Mouse (Mus musculus) testis, postnatal 14 days (tissue): ENCODE results near the gene Cdkl4.
A peak's percentile ranks its signal among the peaks of the same experiment; 100 is the strongest.
"Not testable (repeated sequence)": the region's sequence is repeated elsewhere in the genome, so short reads cannot be mapped to it uniquely, and the experiment has no call there.

Source experiments
- DNase-seq: peaks from one replicate; pipeline ENCODE4 v3.0.0; 2021; ENCODE audit warnings: low spot score

The Cdkl4 gene

GRCm38 (mm10) chr17:80577639-80578038, at the start of gene Cdkl4:
Gene Cdkl4 (minus strand): TSS chr17:80577813.
- no peak for DNase-seq

GRCm38 (mm10) chr17:80624979-80625378, 47.4 kb upstream of the Cdkl4 start:
- no peak for DNase-seq

DNA sequence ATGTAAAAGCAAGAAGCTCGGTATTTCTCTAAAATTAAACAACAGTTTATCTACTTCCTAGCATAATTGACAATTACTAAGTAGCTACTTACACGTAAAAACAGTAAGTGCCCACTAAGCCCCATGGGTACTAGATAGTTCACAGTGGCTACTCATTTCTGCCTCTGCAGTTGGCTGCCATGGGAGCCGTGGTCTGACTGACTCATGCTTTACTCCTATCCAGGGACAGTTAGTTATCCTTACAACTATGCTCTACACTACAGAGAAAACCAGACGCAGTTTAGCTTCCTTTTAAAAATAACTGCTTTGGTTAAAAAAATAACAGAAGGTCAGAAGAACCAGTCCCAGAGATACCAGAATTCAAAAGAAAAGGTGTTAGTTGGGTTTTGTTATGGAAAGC, 44.1 kb upstream of the Cdkl4 start:
- no peak for DNase-seq

DNA sequence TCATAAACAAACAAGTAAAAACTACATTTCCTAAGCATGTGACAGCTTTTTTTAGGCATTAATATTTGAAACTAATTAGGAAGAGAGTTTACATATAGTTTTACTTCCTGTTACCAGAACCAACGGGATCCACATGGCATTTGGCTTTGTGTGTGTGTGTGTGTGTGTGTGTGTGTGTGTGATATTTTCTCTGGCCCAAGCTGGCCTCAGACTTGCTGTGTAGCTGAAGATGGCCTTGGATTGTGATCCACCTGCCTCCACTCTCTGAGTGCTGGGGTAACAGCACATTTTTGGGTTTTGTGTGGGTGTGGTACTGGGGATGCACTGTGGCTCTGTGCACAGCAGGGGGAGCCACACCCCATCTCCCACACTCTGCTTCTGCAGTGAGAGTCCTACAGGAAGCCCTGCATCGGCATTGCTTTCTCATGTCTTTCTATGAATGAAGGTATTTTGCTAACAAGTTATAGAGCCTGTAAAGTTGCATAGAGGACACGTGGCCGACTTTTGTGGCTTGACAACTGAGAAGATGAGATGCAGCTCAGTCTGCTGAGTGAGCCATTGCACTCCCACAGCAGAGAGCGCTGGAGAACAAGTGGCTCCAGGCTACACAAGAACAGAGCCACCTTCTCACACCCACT, 43.3 kb upstream of the Cdkl4 start:
- no peak for DNase-seq

- no peak for DNase-seq
These were observed 41.9 kb upstream of the Cdkl4 start for GRCm38 (mm10) chr17:80619556-80619955.

GRCm38 (mm10) chr17:80618890-80619289, 41.3 kb upstream of the Cdkl4 start:
- no peak for DNase-seq

DNA sequence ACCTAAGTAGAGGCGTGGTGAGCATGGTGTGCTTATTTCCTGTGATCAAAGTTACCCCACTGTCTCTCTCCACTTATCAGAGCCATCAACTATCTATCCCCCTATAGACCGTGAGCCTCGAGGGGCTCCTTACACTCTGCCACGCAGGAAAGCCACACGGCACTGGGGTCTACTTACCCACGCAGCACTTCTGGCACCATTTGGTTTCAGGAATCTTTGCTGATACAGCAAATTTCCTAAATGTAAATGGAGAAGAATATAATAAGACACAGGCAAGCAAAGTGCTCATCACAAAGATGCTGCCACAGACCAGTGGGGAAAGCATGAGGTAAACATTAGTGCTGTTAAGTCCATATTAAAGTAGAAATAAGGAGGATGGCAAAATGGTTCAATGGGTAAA, 26.2 kb upstream of the Cdkl4 start:
- no peak for DNase-seq

GRCm38 (mm10) chr17:80603079-80603625, 25.5 kb upstream of the Cdkl4 start:
- DNase-seq = no peak

DNA sequence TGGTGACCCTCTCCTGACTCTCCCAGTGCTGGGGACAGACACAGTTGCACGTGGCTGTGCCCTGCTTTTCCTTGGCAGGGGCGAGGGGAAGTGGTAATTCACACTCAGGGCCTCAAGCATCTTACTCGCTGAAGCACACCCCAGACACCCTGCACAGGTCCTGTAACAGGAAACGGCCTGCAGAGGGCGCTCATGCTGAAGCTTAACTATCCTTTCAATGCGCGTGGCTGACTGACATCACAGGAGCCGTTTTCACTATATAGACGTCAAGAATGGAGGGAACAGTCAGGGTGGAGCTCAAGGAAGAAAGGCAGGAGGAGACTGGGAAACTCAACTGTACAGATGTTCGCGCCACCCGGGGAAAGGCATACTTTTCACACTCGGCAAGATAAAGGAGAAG, 23.8 kb upstream of the Cdkl4 start:
- DNase-seq = no peak

DNA sequence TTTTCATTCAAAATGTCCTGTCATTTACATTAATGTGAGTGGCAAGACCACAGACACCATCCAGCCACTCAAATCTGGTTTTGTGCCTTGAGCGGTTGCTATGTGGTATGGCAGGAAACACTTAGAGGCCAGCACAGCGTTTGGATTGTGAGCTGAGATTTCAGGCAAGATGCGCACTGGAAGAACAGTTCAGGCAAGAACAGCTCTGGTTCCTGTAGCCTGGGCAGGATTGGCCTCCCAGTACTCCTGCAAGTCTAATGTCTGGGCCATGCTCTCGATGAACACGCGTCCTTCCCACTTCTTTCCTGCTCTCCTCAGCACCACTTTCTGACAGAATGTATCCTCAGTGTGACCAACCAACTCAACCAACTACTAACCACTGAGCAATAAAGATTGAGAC, 5.4 kb upstream of the Cdkl4 start:
- no peak for DNase-seq

- no peak for DNase-seq
These were observed 2.3 kb upstream of the Cdkl4 start for GRCm38 (mm10) chr17:80579901-80580300.

DNA sequence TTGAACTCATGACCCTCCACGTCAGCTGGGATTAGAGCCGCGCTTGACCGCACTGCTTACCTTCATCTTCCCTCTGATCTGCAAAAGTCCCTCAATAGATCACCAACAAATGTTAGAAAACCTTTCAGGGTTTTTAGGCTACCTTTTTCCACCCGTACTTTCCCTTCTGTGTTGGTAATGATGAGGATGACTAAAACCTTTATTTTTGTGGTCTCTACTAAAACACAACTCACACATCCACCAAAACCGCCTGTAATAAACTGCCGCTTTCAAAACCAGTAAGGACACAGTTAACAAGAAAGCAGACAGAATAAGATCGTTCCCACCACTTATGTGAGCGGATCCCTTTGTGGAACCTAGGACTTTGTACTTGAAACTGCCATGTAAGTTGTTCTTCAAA, 1.5 kb upstream of the Cdkl4 start:
- no peak for DNase-seq

- DNase-seq = no peak
These were observed 428 bp upstream of the Cdkl4 start for GRCm38 (mm10) chr17:80578041-80578440.

- DNase-seq = peak; percentile 43
These were observed 399 bp downstream of the Cdkl4 start for GRCm38 (mm10) chr17:80577214-80577613.

- no peak for DNase-seq
These were observed 2.6 kb downstream of the Cdkl4 start for GRCm38 (mm10) chr17:80575008-80575407.

GRCm38 (mm10) chr17:80574471-80574965, 3.1 kb downstream of the Cdkl4 start:
- DNase-seq = no peak

DNA sequence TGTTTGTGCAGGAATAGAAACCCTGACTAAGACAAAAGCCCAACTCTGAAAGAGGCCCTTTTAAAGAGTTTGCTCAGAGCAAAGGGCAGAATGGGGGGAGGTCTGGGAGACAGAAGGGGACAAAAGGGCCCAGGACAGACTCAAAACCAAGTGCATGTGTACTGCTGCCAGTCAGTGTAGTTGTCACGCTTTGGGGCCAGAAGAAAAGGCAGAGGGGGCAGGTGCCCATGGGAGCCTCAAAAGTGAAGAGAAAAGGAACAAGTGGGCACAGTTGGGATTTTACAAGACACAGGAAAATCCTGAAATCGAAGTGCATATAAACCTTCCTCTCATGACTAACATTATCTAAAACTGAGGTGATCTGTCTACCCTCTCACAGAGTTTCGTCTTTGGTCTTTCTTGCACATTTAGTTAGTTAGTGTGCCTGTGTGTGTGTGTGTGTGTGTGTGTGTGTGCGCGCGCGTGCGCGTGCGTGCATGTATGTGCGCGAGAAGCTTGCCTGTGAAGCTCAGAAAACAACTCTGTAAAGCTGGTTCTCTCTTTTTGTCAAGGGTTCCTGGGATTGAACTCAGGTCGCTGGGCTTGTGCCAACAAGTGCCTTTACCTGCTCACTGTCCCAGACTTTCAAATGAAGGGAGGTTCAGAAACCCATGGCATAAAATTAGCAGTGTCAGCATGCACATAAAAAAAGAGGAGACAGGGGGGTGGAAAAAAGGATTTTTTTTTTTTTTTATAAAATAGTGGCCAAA, 5.3 kb downstream of the Cdkl4 start:
- DNase-seq = no peak

DNA sequence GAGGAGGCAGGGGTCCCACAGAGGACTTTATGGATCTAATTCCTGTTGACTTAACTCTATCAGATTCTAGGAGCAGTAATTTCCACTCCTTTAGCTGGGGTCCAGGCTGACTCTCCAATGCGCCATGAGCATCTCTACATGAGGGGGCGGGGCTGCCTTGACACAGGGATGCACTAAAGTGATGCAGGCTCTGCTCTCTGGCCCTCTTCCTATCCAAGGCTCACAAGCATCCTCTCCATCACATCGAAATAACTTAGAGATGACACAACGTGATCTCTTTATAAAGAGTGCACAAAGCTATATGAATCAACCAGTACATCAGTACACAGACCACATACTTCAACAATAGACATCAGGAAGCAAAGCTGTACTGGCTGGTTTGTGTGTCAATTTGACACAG, 6.2 kb downstream of the Cdkl4 start:
- DNase-seq = no peak

DNA sequence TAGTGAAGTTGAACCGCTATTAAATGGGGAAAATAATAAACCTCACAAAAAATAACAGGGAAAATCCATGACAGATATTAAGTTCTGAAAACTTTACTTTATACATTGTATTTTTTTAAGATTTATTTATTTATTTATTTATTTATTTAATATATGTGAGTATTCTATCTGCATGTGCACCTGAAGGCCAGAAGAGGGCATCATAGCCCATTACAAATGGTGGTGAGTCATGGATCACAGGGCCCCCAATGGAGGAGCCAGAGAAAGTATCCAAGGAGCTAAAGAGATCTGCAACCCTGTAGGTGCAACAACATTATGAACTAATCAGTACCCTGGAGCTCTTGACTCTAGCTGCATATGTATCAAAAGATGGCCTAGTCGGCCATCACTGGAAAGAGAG, 7.9 kb downstream of the Cdkl4 start:
- not testable (repeated sequence) for DNase-seq

DNA sequence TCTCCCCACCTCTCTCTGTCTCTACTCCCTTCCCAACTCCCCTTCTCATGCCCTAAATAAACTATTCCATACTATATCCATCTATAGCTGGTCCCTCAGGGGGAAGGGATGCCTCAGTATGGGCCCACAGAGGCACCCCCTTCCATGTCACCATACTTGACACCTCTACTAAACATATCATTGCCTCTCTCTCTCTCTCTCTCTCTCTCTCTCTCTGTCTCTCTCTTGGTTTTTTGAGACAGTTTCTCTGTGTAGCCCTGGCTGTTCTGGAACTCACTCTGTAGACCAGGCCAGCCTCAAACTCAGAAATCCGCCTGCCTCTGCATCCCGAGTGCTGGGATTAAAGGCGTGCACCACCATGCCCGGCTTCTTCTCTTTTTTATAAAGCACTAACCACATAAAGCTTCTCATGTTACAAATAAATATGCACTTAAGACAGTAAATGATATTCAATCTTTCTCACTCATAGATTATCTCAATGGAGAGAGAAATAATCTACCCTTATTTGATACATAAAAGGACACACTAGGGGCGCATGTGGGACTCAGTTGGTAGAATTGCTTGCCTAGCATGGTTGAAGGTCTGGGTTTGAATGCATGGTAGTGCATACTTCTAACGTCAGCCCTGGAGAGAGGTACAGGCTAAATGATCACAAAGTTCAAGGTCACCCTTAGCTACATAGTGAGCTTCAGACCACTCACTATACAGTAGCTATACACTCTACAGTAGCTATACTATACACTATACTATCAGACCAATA, 8.6 kb downstream of the Cdkl4 start:
- no peak for DNase-seq

- no peak for DNase-seq
These were observed 9.2 kb downstream of the Cdkl4 start for GRCm38 (mm10) chr17:80568441-80568840.

DNA sequence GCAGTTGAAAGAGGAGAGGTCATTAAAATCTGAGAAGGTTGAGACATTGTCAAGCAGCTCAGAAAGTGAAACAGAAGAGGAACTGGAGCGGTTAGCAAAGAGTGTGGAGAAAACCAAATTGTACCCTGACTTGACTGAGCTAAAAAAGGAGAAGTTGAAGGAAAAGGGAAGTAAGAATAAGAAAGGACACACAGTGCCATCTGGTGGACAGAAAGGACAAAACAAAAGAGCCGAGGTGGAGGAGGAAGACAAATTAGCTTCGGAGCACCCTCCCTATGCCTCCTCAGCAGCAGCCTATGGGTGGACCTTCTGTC, 13.0 kb downstream of the Cdkl4 start:
- no peak for DNase-seq
